Mouse (Mus musculus) thymus, adult 2 months (tissue): ENCODE results near the gene Srprb.

Source experiments
- CTCF ChIP-seq: fragments of 200-500 bp; IDR thresholded peaks from 2 replicates; pipeline ENCODE4 v1.5.1; 2012; ENCODE audit warnings: mild to moderate bottlenecking, control low read depth, low read length, moderate library complexity, borderline replicate concordance; ENCODE audit not compliant: control insufficient read depth, poor library complexity, insufficient read depth; ENCODE audit errors: extremely low read depth
- POLR2A ChIP-seq: fragments of 200-500 bp; IDR thresholded peaks from 2 replicates; pipeline ENCODE4 v1.6.1; 2012; ENCODE audit warnings: mild to moderate bottlenecking, low read length, control low read depth, moderate library complexity; ENCODE audit not compliant: control insufficient read depth, poor library complexity, insufficient read depth; ENCODE audit errors: extremely low read depth

DNA sequence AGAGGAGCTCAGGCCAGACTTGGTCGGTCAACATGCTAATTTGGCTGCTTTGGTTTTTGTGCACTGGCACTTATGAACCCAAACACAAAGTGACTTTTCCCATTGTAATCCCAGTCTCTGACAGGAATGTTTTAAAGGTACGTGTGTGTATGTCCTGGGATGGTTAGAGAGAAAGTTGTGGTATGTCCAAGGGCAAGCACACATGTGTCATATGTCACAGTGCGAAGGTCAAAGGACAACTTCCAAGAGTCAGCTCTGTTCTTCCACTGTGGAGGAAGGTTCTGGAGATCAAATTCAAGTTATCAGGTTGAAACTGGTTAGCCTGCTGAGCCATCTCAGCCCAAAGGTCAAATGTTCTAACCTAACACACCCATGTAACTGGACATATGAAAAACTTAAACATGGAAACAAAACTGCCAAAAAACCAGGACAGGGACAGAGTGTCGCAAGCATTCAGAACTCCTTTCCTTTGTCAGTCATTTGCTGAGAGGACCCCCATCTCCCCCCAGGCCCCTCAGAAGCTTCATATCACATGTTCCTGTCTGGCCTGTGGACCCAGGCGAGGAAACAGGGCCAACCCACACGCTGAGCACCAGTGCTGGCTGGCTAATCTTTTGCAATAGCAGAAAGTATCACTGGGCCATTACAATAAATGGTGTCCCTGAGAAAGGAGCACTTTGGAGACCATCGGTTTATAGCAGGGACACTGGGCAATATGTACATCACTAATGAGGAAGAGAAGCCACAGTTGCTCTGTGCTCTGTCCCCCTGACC, 30.5 kb upstream of the Srprb start:
- TF ChIP-seq POLR2A, result no peak
- no peak for TF ChIP-seq CTCF
